Mouse (Mus musculus) lung, postnatal 14 days (tissue): Measurements from ENCODE around the gene Amy1.
A peak's percentile ranks its signal among the peaks of the same experiment; 100 is the strongest.
"Not testable (repeated sequence)": the region's sequence is repeated elsewhere in the genome, so short reads cannot be mapped to it uniquely, and the experiment has no call there.

ENCODE experiments used
- DNase-seq: peaks from one replicate; pipeline ENCODE4 v3.0.0; 2021

The Amy1 gene

DNA sequence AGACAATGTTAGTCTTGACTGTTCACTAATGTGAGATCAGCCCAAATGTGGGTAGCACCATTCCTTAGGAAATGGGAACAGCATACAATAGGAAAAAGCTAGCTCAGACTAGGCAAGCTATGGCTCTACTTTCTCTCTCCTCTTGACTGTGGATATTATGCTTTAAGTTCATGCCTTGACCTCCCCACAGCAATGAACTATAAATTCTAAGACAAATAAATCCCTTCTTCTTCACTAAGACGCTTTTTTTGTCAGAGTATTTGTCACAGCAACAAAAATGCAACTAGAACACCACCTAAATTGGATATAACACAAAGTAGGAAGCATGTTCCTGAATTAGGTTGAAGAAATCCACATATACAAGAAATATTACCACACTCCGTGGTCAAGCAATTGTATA, at the start of gene Amy1:
Amy1 (minus strand) TSS at position 101 of the 400 bp plus-strand sequence.
- no peak for DNase-seq

DNA sequence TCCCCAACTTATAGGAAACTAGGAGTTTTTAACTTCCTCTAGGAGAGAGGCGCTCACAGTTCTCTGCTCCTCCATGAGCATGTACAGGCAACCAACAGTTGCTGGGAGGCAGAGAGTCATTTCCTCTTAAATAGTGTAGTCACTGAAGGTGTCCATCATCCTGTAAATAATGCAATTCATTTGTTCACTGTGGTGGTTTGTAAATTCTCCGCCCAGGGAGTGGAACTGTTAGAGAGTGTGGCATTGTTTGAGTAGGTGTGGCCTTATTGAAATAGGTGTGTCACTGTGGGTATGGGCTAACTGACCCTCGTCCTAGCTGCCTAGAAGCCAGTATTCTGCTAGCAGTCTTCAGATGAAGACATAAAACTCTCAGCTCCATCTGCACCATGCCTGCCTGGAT, 47.8 kb upstream of the Amy1 start:
- no peak for DNase-seq

DNA sequence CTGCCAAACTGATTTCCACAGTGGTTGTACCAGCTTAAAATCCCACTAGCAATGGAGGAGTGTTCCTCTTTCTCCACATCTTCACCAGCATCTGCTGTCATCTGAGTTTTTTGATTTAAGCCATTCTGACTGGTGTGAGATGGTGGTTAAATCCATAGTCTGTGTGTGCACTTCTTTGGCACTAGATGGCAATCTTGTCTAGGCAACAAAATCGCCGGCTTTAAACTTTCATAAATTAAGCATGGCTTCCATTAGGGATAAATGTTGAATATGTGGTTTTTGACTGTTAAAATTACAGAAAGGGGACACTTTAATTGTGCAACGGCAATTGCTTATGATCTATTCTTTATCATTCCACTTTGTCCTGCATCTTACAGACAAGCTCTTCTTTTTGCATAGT, 44.9 kb upstream of the Amy1 start:
- not testable (repeated sequence) for DNase-seq

DNA sequence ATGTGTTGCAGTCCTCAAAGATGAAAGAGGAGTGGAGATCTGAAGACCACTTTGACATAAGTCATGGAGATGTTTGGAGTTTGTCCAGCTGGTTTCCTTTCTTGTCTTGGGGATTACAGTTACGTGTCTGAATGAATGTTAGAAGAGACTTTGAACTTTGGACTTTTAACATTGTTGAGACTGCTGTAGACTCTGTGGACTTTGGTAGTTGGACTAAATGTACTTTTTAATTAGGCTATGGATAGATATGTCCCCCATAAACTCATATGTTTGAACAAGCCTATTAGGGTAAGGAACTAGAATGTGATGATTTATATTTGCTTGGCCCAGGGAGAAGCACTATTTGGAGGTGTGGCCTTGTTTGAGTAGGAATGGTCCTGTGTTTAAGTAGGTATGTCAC, 33.0 kb upstream of the Amy1 start:
- no peak for DNase-seq

DNA sequence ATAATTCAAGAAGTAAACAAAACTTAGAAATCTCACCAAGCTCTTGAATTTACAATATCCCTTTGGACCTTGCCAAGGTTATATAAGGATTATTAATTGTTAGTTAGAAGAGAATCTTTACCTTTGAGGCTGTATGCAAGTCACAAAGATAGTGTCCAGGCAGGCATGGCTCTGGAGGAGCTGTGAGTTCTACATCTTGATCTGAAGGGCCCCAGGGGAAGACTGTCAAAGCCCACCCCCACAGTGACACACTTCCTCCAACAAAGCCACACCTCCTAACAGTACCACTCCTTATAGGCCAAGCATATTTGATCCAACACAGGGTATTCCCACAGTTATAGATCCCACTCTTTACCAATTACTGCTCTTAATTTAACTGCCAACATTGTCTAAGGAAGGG, 27.7 kb upstream of the Amy1 start:
- DNase-seq: no peak

DNA sequence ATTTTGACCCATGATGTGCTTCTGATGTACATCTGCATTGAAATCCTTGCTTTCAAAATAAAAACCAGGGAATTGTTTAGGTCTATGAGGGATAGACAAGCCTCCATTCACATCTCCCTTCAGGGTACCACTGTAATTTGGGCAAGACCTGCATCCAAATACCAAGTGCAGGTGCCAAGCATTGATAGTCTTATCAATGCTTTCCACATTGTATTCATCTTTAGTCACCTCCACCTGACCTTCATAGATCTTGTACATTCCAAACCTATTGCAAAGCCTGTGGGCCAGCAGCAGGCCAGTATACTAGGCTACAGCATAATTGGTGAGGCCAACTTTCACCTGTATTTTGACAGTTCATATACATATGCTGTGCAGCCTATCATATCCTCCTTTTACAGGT, 25.1 kb upstream of the Amy1 start:
- DNase-seq: no peak

DNA sequence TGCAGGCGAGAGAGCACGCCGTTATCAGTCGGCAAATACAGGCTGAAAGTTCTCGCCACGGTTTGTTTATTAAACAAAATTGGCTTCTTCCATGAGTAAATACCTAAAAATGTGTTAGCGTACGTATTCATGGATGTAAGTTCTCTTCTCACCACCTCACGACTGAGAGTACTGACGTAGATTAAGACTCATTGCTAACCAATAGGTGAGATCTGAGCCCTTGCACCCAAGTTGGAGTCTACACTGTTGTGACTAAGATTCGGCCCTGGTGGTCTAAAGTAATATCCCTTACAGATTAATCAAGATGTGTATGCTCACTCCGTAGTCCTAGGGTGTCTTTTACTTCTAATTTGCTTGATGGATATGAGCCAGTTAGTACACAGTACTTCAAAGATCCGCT, 24.1 kb upstream of the Amy1 start:
- no peak for DNase-seq

DNA sequence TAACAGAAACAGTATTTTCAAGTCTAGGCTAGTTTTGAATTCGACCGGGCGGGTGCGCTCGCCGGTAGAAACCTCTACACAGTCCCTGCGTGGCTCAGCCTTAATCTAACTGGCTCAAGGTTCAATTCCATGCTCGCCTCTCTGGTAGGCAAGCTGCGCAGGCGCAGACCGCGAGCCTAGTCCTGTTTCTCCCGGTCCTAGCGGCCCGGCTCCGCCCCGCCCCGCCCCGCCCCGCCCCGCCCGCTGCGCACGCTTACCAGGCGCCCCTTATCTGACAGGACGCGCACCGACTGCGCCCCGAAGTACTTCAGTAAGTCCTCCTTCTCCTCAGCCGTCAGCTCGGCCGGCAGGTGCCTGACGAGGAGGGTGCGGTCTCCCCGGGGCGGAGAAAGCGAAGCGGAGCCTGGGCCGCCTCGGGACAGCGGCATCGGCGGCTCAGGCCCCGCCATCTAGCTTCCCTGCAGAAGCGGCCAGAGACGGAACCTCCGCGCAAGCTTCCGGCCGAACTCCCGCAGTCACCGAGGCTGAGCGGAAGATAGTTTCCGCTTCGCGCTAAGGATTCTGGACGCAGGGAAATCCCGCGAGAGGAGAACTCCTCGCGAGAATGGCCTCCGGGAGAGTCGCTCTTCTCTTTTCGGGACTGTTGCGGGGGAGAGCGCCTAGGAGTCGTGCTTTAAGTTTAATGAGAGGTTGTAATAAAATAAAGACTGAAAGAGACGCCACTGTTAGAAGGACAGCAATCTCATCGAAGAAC, 23.3 kb upstream of the Amy1 start, which contains the start of gene Rnpc3:
Rnpc3 (minus strand) TSS at position 544 of the 754 bp plus-strand sequence.
- DNase-seq: peak; percentile 99

DNA sequence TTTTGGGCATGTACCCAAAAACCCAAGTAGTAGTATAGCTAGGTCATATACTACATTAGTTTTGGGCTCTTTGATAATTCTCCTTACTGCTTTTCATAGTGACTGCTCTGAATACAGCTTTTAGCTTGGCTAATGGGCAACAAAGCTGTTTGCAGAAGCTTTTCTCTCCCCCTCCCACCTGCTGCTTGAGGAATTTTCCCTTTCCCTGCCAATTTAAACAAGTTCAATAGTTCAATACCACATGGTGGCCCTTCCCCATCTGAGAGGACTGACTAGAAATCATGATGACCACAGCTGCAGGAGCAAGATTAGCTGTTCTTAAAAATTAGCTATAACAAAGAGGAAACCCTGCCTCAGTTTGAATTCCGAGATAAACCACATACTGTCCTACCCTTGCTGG, 15.7 kb downstream of the Amy1 start:
- DNase-seq: no peak

DNA sequence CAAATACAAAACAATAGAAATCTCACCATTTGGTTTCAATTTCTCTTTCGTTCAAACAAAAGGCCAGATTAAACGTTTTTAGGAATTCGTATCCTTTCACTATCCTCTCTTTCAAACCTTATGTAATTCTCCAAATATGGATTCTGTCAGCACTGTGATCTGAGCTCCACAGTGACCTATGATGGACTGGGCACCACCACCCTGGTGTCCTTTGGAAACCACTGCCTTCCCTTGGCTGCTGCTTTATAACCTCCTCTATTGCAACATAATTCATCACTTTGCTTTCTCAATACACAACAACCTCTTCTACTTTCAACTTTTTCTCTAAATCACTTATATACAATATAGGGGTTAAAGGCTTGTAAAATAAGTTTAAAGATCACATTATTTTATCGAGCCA, 31.9 kb downstream of the Amy1 start:
- DNase-seq: no peak

DNA sequence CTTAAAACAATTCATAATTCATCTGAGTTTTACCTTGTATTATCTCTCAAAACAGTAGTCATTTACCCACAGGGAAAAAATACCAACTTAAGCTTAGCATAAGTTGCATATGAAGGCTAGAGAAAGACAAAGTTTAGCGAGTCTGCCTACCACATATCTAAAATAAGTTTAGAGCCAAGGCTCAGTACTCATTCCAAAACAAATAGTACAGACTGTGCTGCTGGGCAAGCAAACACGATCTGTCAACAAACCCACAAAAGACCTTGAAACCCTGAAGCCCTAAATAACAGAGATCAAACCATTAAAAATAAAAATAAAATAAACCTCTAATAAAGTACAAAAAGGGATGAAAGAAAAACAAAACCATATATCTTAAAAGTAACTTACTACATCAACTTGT, 32.4 kb downstream of the Amy1 start:
- no peak for DNase-seq

DNA sequence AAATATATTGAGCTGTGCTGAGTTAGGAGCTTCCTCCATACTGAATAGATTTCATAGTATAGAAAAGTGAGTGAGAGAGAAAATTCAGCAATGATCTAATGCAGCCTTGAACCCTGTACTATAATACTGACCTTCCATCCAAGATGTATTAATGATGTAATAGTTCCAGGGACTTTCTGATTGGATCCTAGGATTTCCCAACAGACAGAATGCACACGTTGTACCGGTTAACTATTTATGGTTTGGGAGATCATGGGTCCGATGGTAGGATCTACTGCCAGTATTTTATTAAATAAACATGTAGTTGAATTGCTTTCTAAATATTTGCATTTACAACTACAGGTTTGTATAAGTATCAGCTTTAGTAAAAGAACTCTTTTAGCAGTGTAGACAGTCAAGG, 34.3 kb downstream of the Amy1 start:
- DNase-seq: no peak

DNA sequence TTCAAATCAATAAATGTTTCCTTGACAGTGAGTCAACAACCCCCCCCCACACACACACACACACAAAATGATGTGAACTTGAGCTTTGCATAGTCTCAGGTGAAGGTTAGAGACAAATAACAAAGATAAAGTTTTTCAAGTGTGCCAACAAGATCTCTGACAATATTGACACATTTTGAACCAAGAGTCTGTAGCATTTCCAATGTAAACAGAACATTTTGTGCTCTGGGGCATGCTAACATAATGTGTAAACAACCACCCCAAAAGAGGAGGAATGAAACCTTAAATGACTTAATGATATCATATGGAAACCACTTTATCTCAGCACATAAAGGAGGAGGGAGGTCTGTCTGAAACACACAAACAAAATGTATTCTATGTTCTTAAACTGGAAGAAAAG, 66.8 kb downstream of the Amy1 start:
- no peak for DNase-seq

DNA sequence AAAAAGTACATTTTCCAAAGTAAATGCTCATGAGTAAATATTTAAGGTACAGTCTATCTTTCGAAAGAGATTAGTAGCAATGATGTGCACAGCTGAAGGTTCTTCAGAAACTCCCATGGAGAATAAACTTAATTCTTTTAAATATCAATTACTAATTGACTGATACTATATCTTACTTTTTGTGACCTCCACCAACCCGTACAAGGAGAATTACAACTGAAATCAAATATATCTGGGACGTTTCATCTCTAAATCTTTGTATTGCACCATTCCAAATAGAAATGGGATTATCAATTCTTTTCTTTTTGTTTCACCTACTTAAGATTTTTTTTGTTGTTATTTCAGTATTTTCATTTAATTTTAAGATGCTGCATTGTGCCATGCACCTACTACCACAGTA, 74.2 kb downstream of the Amy1 start, which contains the start of gene Amy2a1:
Amy2a1 (minus strand) TSS at position 101 of the 400 bp plus-strand sequence.
- DNase-seq: not testable (repeated sequence)
